8 mouse cellular contexts compared by ENCODE assay signal in the genomic region with DNA sequence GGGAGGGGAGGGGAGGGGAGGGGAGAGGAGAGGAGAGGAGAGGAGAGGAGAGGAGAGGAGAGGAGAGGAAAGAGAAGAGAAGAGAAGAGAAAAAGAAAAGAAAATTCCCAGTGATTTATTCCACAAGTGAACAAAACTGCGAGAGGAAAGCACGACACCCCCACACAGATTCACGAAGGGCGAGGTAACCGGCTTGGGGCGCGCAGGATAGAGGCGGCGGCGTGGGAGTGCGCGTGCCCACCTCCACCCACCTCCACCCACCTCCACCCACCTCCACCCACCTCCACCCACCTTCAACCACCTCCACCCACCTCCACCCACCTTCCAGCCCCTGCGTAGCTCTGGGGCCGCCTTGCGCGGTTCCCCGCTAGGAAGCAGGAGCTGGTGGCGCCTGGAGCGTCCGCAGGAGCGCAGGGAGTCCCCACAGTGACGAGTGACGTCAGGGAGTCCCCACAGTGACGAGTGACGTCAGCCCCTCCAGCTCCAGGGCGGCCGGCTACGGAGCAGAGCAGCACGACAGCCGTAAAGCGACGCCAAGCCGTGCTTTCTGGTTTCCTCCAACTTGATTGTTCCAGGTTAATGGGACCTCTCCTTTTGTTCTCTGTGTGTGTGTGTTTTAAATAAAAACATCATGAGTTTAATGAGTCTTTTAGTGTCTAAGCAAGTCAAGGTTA. TPM values are rescaled to one million over a fixed set of nuclear protein-coding genes. Genes with fewer than 3 reads are reported as not detected.
A peak's percentile ranks its signal among the peaks of the same experiment; 100 is the strongest.
DNase-seq lines count a peak whose midpoint lies in the region; ATAC-seq lines count a peak whose summit lies in the region.

No protein-coding gene starts in this region.

- H3K9ac ChIP-seq in forebrain, embryonic 12.5 days: peak overlapping the region; percentile 38
- H3K9ac ChIP-seq in heart, embryonic 16.5 days (ENCODE audit: low read length): peak overlapping the region; percentile 69
- no peak overlapping the region for H3K9ac ChIP-seq in liver, embryonic 12.5 days
- H3K9ac ChIP-seq in stomach, embryonic 15.5 days: no peak overlapping the region

- H3K27me3 ChIP-seq in forebrain, embryonic 12.5 days: 0 out of 2 replicates have a peak, but pooled peaks cover 3% of the 10 kb centered on the region
- no peaks in the 10 kb centered on the region; the same call in 1 of the 2 replicates for H3K27me3 ChIP-seq in heart, embryonic 16.5 days (ENCODE audit: control insufficient read depth, insufficient read depth, low read length)
- H3K27me3 ChIP-seq in liver, embryonic 12.5 days (replicated peaks): no peaks in the 10 kb centered on the region
- no peaks in the 10 kb centered on the region for H3K27me3 ChIP-seq in stomach, embryonic 15.5 days (replicated peaks)

- WGBS in forebrain, embryonic 12.5 days: 9% methylated on average over 32 of the region's 33 CpGs
- 8% methylated on average over 27 of the region's 33 CpGs for WGBS in heart, embryonic 16.5 days
- WGBS in liver, embryonic 12.5 days (ENCODE audit: insufficient replicate concordance): 9% methylated on average over 33 of the region's 33 CpGs
- WGBS in stomach, embryonic 15.5 days: 7% methylated on average over 33 of the region's 33 CpGs

- DNase-seq in CD8-positive naive resting alpha-beta T cell, adult 2 months (ENCODE audit: low read depth in 2 of 2, low spot score in 2 of 2): peak; percentile 76 to 79
- DNase-seq in kidney, postnatal 14 days: peak; percentile 92
- peak; percentile 78 to 80 for DNase-seq in natural killer cell, adult 2 months (ENCODE audit: low spot score in 2 of 2)

- H3K36me3 ChIP-seq in forebrain, embryonic 12.5 days (replicated peaks): no peaks in the 10 kb centered on the region
- no peaks in the 10 kb centered on the region for H3K36me3 ChIP-seq in heart, embryonic 16.5 days (ENCODE audit: control insufficient read depth, insufficient read depth)
- H3K36me3 ChIP-seq in liver, embryonic 12.5 days: no peaks in the 10 kb centered on the region
- H3K36me3 ChIP-seq in stomach, embryonic 15.5 days: no peaks in the 10 kb centered on the region

- peak; percentile 94 for ATAC-seq in cerebellum, adult (ENCODE audit: insufficient number of reproducible peaks, low FRiP score, low TSS enrichment)
- ATAC-seq in forebrain, embryonic 12.5 days (ENCODE audit: low FRiP score): peak; percentile 97
- peak; percentile 89 for ATAC-seq in heart, embryonic 16.5 days (replicated peaks; ENCODE audit: extremely low read depth, insufficient read depth, low FRiP score)
- peak; percentile 87 for ATAC-seq in liver, embryonic 12.5 days
- peak; percentile 94 for ATAC-seq in stomach, embryonic 15.5 days (ENCODE audit: insufficient read depth, low FRiP score, low read depth)

- H3K27ac ChIP-seq in forebrain, embryonic 12.5 days: no peak overlapping the region
- no peak overlapping the region for H3K27ac ChIP-seq in heart, embryonic 16.5 days (ENCODE audit: low read length)
- H3K27ac ChIP-seq in liver, embryonic 12.5 days: 0 out of 2 replicates have a peak overlapping the region, but pooled peaks have one; percentile 6
- H3K27ac ChIP-seq in stomach, embryonic 15.5 days: no peak overlapping the region

- peak overlapping the region; percentile 60 for H3K4me2 ChIP-seq in forebrain, embryonic 12.5 days
- peak overlapping the region; percentile 77 for H3K4me2 ChIP-seq in heart, embryonic 16.5 days (ENCODE audit: low read depth, low read length)
- peak overlapping the region; percentile 63 for H3K4me2 ChIP-seq in liver, embryonic 12.5 days
- peak overlapping the region; percentile 54 for H3K4me2 ChIP-seq in stomach, embryonic 15.5 days

- H3K4me3 ChIP-seq in forebrain, embryonic 12.5 days (replicated peaks): peak overlapping the region; percentile 49
- H3K4me3 ChIP-seq in heart, embryonic 16.5 days (ENCODE audit: low read length): peak overlapping the region; percentile 62
- H3K4me3 ChIP-seq in liver, embryonic 12.5 days: peak overlapping the region; percentile 48
- peak overlapping the region; percentile 48 for H3K4me3 ChIP-seq in stomach, embryonic 15.5 days (replicated peaks)

- no peaks in the 10 kb centered on the region for H3K9me3 ChIP-seq in forebrain, embryonic 12.5 days
- no peaks in the 10 kb centered on the region for H3K9me3 ChIP-seq in heart, embryonic 16.5 days (replicated peaks; ENCODE audit: control insufficient read depth, low read length)
- H3K9me3 ChIP-seq in liver, embryonic 12.5 days (replicated peaks): no peaks in the 10 kb centered on the region
- no peaks in the 10 kb centered on the region for H3K9me3 ChIP-seq in stomach, embryonic 15.5 days

- H3K4me1 ChIP-seq in forebrain, embryonic 12.5 days: no peaks in the 10 kb centered on the region
- no peaks in the 10 kb centered on the region for H3K4me1 ChIP-seq in heart, embryonic 16.5 days (ENCODE audit: control insufficient read depth, insufficient read depth, low read length)
- peaks cover 5% of the 10 kb centered on the region for H3K4me1 ChIP-seq in liver, embryonic 12.5 days
- H3K4me1 ChIP-seq in stomach, embryonic 15.5 days: no peaks in the 10 kb centered on the region

RNA-seq across cellular contexts. Expression of a gene that starts 8.0 kb away (rescaled TPM):
- polyA plus RNA-seq in forebrain, embryonic 12.5 days (2016; fragmentation: Nextera tagmentation; extraction: Ambion mirVana): 0.09 and 0.28 TPM in 2 replicates
- not detected in 2 replicates for polyA plus RNA-seq in heart, embryonic 16.5 days (2015; fragmentation: Nextera tagmentation; extraction: Ambion mirVana)
- not detected in 2 replicates for polyA plus RNA-seq in liver, embryonic 12.5 days (2016; fragmentation: Nextera tagmentation; extraction: Ambion mirVana)
- 0.10 and 0.13 TPM in 2 replicates for polyA plus RNA-seq in stomach, embryonic 15.5 days (2015; fragmentation: Nextera tagmentation; extraction: Ambion mirVana)

RNA-seq across cellular contexts. Expression of a gene that starts 58.6 kb away (rescaled TPM):
- 399 and 410 TPM in 2 replicates for polyA plus RNA-seq in forebrain, embryonic 12.5 days (2016; fragmentation: Nextera tagmentation; extraction: Ambion mirVana)
- polyA plus RNA-seq in heart, embryonic 16.5 days (2015; fragmentation: Nextera tagmentation; extraction: Ambion mirVana): 72.0 and 79.0 TPM in 2 replicates
- polyA plus RNA-seq in liver, embryonic 12.5 days (2016; fragmentation: Nextera tagmentation; extraction: Ambion mirVana): 105 and 111 TPM in 2 replicates
- polyA plus RNA-seq in stomach, embryonic 15.5 days (2015; fragmentation: Nextera tagmentation; extraction: Ambion mirVana): 183 and 196 TPM in 2 replicates

Comparison
In these comparisons a context has a peak if more than half of its experiments do, and no peak if none do; other contexts are left out.
1. H3K9ac ChIP-seq: peak in forebrain, embryonic 12.5 days (single experiment) and heart, embryonic 16.5 days (single experiment); none in liver, embryonic 12.5 days (single experiment) and stomach, embryonic 15.5 days (single experiment).
2. Peak in every context shown above with its lines, with median percentiles within 50 percentile points of each other: DNase-seq, ATAC-seq, H3K4me2 ChIP-seq and H3K4me3 ChIP-seq.